Mouse (Mus musculus): ENCODE results near the gene Odf3. TPM values are rescaled to one million over a fixed set of nuclear protein-coding genes. Genes with fewer than 3 reads are reported as not detected.

Gene Odf3
- polyA plus RNA-seq, 1 experiment: not detected

GRCm38 (mm10) chr7:140855181-140855580 lies 7.6 kb downstream of the Odf3 start:
- peak overlapping the region; percentile 86; the same call in 1 of the 2 replicates for H3K4me3 ChIP-seq (ENCODE audit: extremely low read depth, insufficient read depth, insufficient read length)
- 71% methylated on average over 9 of the region's 9 CpGs for WGBS
- no peak overlapping the region for H3K27ac ChIP-seq (ENCODE audit: insufficient read depth, low read length)
- H3K36me3 ChIP-seq (ENCODE audit: control insufficient read depth, insufficient read depth, low read length): peaks cover 16% of the 10 kb centered on the region
- peaks cover 10% of the 10 kb centered on the region for H3K4me1 ChIP-seq (ENCODE audit: control insufficient read depth, insufficient read depth, insufficient read length)
- no peak for DNase-seq (ENCODE audit: low read depth in 1 of 2, low spot score in 2 of 2)
- H3K27me3 ChIP-seq (ENCODE audit: control insufficient read depth, insufficient read depth, low read length): no peaks in the 10 kb centered on the region
- TF ChIP-seq CTCF (IDR thresholded peaks at IDR 0.05; ENCODE audit: extremely low read depth, insufficient read depth, insufficient read length, insufficient replicate concordance) (no peak), POLR2A (IDR thresholded peaks at IDR 0.05; ENCODE audit: low read depth, low read length) (no peak)

- Histone ChIP-seq H3K27ac (ENCODE audit: insufficient read depth, low read length) (peak within 1 kb of the TSS; percentile 73), H3K4me3 (ENCODE audit: extremely low read depth, insufficient read depth, insufficient read length) (peak within 1 kb of the TSS; percentile 86), H3K36me3 (ENCODE audit: control insufficient read depth, insufficient read depth, low read length) (peaks cover 22% of the 10 kb centered on the region), H3K4me1 (ENCODE audit: control insufficient read depth, insufficient read depth, insufficient read length) (peaks cover 10% of the 10 kb centered on the region), H3K27me3 (ENCODE audit: control insufficient read depth, insufficient read depth, low read length) (no peaks in the 10 kb centered on the region)
- under 1% methylated on average over 51 of the region's 51 CpGs for WGBS
- peak; percentile 47 to 74 for DNase-seq (ENCODE audit: low read depth in 1 of 2, low spot score in 2 of 2)
- TF ChIP-seq CTCF (IDR thresholded peaks at IDR 0.05; ENCODE audit: extremely low read depth, insufficient read depth, insufficient read length, insufficient replicate concordance) (no peak), POLR2A (IDR thresholded peaks at IDR 0.05; ENCODE audit: low read depth, low read length) (peak; percentile 57)
Observed at GRCm38 (mm10) chr7:140855860-140856784, 8.5 kb downstream of the Odf3 start, which contains the start of gene Gm45785. Gene Gm45785, minus strand, starts transcription at chr7:140856331.

GRCm38 (mm10) chr7:140856785-140857549 lies 9.4 kb downstream of the Odf3 start, which contains the start of gene Ric8a:
Gene Ric8a, plus strand, starts transcription at chr7:140856957.
- peak; percentile 47 to 84 for DNase-seq (ENCODE audit: low read depth in 1 of 2, low spot score in 2 of 2)
- under 1% methylated on average over 50 of the region's 50 CpGs for whole genome bisulfite sequencing
- Histone ChIP-seq H3K4me1 (ENCODE audit: control insufficient read depth, insufficient read depth, insufficient read length) (peaks cover 10% of the 10 kb centered on the region), H3K27ac (ENCODE audit: insufficient read depth, low read length) (peak within 1 kb of the TSS; percentile 73), H3K27me3 (ENCODE audit: control insufficient read depth, insufficient read depth, low read length) (no peaks in the 10 kb centered on the region), H3K36me3 (ENCODE audit: control insufficient read depth, insufficient read depth, low read length) (peaks cover 26% of the 10 kb centered on the region), H3K4me3 (ENCODE audit: extremely low read depth, insufficient read depth, insufficient read length) (peak within 1 kb of the TSS; percentile 86)
- TF ChIP-seq POLR2A (IDR thresholded peaks at IDR 0.05; ENCODE audit: low read depth, low read length) (peak; percentile 37), CTCF (IDR thresholded peaks at IDR 0.05; ENCODE audit: extremely low read depth, insufficient read depth, insufficient read length, insufficient replicate concordance) (no peak)

- H3K27ac ChIP-seq (ENCODE audit: insufficient read depth, low read length): peak within 1 kb of the TSS; percentile 73
- peaks cover 35% of the 10 kb centered on the region for H3K36me3 ChIP-seq (ENCODE audit: control insufficient read depth, insufficient read depth, low read length)
- H3K4me3 ChIP-seq (ENCODE audit: extremely low read depth, insufficient read depth, insufficient read length): peak within 1 kb of the TSS; percentile 86
- peaks cover 10% of the 10 kb centered on the region for H3K4me1 ChIP-seq (ENCODE audit: control insufficient read depth, insufficient read depth, insufficient read length)
- no peak for DNase-seq (ENCODE audit: low read depth in 1 of 2, low spot score in 2 of 2)
- 17% methylated on average over 40 of the region's 40 CpGs for WGBS
- H3K27me3 ChIP-seq (ENCODE audit: control insufficient read depth, insufficient read depth, low read length): no peaks in the 10 kb centered on the region
- TF ChIP-seq POLR2A (IDR thresholded peaks at IDR 0.05; ENCODE audit: low read depth, low read length) (no peak), CTCF (IDR thresholded peaks at IDR 0.05; ENCODE audit: extremely low read depth, insufficient read depth, insufficient read length, insufficient replicate concordance) (no peak)
Observed at GRCm38 (mm10) chr7:140857550-140858505, 10.2 kb downstream of the Odf3 start, which contains the start of gene Bet1l. Gene Bet1l, minus strand, starts transcription at chr7:140857577.

- peaks cover 10% of the 10 kb centered on the region for H3K4me1 ChIP-seq (ENCODE audit: control insufficient read depth, insufficient read depth, insufficient read length)
- H3K4me3 ChIP-seq (ENCODE audit: extremely low read depth, insufficient read depth, insufficient read length): no peak overlapping the region
- TF ChIP-seq POLR2A (IDR thresholded peaks at IDR 0.05; ENCODE audit: low read depth, low read length) (no peak), CTCF (IDR thresholded peaks at IDR 0.05; ENCODE audit: extremely low read depth, insufficient read depth, insufficient read length, insufficient replicate concordance) (no peak)
- DNase-seq (ENCODE audit: low read depth in 1 of 2, low spot score in 2 of 2): no peak
- H3K27me3 ChIP-seq (ENCODE audit: control insufficient read depth, insufficient read depth, low read length): no peaks in the 10 kb centered on the region
- H3K27ac ChIP-seq (ENCODE audit: insufficient read depth, low read length): no peak overlapping the region
- peaks cover 40% of the 10 kb centered on the region for H3K36me3 ChIP-seq (ENCODE audit: control insufficient read depth, insufficient read depth, low read length)
- 88% methylated on average over 8 of the region's 8 CpGs for WGBS
Observed at GRCm38 (mm10) chr7:140858746-140859145, 11.1 kb downstream of the Odf3 start.

GRCm38 (mm10) chr7:140859997-140860396 lies 12.4 kb downstream of the Odf3 start:
- DNase-seq (ENCODE audit: low read depth in 1 of 2, low spot score in 2 of 2): no peak
- peaks cover 37% of the 10 kb centered on the region for H3K36me3 ChIP-seq (ENCODE audit: control insufficient read depth, insufficient read depth, low read length)
- no peaks in the 10 kb centered on the region for H3K27me3 ChIP-seq (ENCODE audit: control insufficient read depth, insufficient read depth, low read length)
- no peak overlapping the region for H3K27ac ChIP-seq (ENCODE audit: insufficient read depth, low read length)
- peaks cover 10% of the 10 kb centered on the region for H3K4me1 ChIP-seq (ENCODE audit: control insufficient read depth, insufficient read depth, insufficient read length)
- 77% methylated on average over 6 of the region's 6 CpGs for WGBS
- TF ChIP-seq POLR2A (IDR thresholded peaks at IDR 0.05; ENCODE audit: low read depth, low read length) (no peak), CTCF (IDR thresholded peaks at IDR 0.05; ENCODE audit: extremely low read depth, insufficient read depth, insufficient read length, insufficient replicate concordance) (no peak)
- no peak overlapping the region for H3K4me3 ChIP-seq (ENCODE audit: extremely low read depth, insufficient read depth, insufficient read length)
